Mouse (Mus musculus): ENCODE results near the gene Fam189a1.

DNA sequence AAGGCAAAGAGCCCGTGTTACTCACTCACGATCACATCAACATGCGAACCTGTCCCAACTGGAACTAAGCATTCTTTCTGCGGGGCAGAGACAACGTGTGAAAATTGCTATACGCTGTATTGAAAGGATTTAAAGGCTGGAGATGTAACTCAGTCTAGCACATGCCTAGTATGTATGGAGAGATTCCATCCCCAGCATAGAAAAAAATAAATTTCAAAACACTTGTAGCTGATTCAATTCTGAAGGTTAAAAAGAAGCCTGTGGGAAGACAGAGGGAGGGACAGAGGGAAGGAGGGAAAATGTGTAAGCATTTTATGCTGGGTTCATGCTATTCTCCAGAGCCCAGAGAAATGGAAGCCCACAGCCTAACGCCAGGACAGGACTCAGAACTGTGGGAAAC, 2.5 kb downstream of the Fam189a1 start:
- TF ChIP-seq USF2 (conservative IDR thresholded peaks at IDR 0.05; ENCODE audit: low read depth, low read length) (no peak), ZC3H11A (IDR thresholded peaks at IDR 0.05; ENCODE audit: low read depth, low read length) (no peak), MAX (IDR thresholded peaks at IDR 0.05; ENCODE audit: low read length) (no peak), POLR2A (IDR thresholded peaks at IDR 0.05; ENCODE audit: low read depth, low read length) (no peak), ELF1 (IDR thresholded peaks at IDR 0.05; ENCODE audit: low read depth, low read length) (no peak)
